Mouse (Mus musculus) forebrain, embryonic 12.5 days (tissue): Measurements from ENCODE around the gene Lrrc56. TPM values are rescaled to one million over a fixed set of nuclear protein-coding genes. Genes with fewer than 3 reads are reported as not detected.

ENCODE experiments used
- ATAC-seq: fragments of 200-750 bp; cut with Nextera tagmentation; 2 replicates; pipeline ENCODE4 v1.8.0; 2017; ENCODE audit warnings: moderate TSS enrichment; ENCODE audit not compliant: low FRiP score
- H3K27ac ChIP-seq: fragments of 300-500 bp; sonication (generic); 2 replicates; pipeline ENCODE4 v1.5.1; 2016; ENCODE audit warnings: mild to moderate bottlenecking
- H3K27me3 ChIP-seq: fragments of 300-500 bp; sonication (generic); 2 replicates; pipeline ENCODE4 v1.6.1; 2016; ENCODE audit warnings: mild to moderate bottlenecking
- H3K36me3 ChIP-seq: fragments of 300-500 bp; sonication (generic); replicated peaks from 2 replicates; pipeline ENCODE4 v1.6.1; 2016; ENCODE audit warnings: mild to moderate bottlenecking
- H3K4me1 ChIP-seq: fragments of 300-500 bp; sonication (generic); 2 replicates; pipeline ENCODE4 v1.6.1; 2016
- H3K4me2 ChIP-seq: fragments of 300-500 bp; sonication (generic); 2 replicates; pipeline ENCODE4 v1.6.1; 2016; ENCODE audit warnings: mild to moderate bottlenecking, moderate library complexity
- H3K4me3 ChIP-seq: fragments of 300-500 bp; sonication (generic); replicated peaks from 2 replicates; pipeline ENCODE4 v1.5.1; 2016; ENCODE audit warnings: mild to moderate bottlenecking
- H3K9ac ChIP-seq: fragments of 300-500 bp; sonication (generic); 2 replicates; pipeline ENCODE4 v1.6.1; 2016; ENCODE audit warnings: mild to moderate bottlenecking
- H3K9me3 ChIP-seq: fragments of 300-500 bp; sonication (generic); 2 replicates; pipeline ENCODE4 v1.6.1; 2016
- WGBS: fragments of 180-500 bp; shearing (Covaris S2); methylation state at CpG from one replicate; pipeline ENCODE4 v1.1.7; 2016; 5-methylcytosine and 5-hydroxymethylcytosine counted together
- polyA plus RNA-seq: library from polyadenylated mRNA; unstranded; fragments of >200 nt; fragmentation: Nextera tagmentation; extraction: Ambion mirVana; gene quantifications from 2 replicates; pipeline ENCODE4 v1.2.1, GENCODE M21; 2016

Gene Lrrc56
- polyA plus RNA-seq, 1 experiment from 2014 or later = 14.2 TPM

DNA sequence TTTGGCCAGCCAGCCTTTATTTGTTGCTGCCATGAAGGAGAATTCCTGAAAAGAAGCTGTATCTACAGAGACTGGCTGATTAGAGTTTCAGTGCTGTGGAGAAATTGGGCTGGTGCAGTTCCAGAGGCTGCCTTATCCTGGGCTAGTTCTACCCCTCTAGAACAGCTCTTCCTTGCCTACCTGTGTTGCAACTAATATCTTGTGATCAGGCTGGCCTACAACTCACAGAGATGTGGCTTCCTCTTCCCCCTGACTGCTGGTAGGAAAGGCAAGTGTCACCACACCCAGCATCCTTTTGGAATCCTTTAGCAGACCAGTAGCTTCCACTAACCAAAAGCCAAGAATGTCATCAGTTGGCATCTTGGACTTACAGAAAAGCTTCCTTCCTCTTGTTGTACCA, 24.1 kb upstream of the Lrrc56 start:
- Histone ChIP-seq H3K4me1 (peaks cover 22% of the 10 kb centered on the region), H3K27me3 (0 out of 2 replicates have a peak, but pooled peaks cover 7% of the 10 kb centered on the region), H3K9me3 (no peaks in the 10 kb centered on the region), H3K27ac (no peak overlapping the region), H3K9ac (no peak overlapping the region), H3K4me3 (no peak overlapping the region), H3K4me2 (no peak overlapping the region), H3K36me3 (0 out of 2 replicates have a peak, but pooled peaks cover 6% of the 10 kb centered on the region)
- no peak for ATAC-seq

DNA sequence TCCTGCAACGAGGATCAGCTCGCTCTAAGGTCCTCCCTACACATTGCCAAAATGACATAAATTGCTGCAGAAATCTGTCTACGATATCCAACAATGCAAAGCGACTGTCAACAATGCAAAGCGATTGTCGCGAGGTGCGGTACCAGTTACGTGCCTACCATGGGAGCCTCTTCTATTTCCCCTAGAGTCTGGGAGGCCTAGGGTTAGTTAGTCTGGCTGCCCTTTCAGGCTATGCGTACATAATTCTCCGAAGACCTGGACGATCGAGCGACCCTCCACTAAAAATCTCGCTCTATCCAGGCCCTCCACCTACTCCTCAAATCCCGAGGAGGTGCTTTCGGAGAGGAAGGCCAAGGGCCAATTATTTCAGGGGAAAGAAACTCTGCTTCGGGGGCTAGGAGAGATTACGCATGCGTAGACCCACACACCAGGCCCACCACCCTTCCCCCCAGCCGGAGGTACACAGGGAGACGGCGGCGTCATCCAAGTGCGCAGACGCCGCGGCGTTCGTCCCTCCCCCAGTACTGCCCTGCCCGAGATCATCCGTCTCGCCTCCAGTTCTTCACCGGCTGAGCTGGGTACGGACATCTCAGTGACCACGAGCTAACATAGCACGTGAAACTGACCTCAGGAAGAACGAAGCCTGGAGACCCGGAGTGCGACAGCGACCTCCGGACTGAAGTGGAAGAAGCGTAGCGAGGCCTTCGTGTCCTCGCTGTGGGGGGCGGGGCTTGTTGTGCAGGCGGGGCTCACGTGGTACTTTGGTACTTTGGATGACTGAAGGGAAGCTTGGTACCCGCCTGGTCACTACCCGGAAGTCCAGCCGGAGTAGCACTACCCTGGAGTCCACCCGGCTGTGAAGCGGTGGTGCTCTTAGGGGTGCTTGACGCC, 21.6 kb upstream of the Lrrc56 start, which contains the start of gene Rnh1:
Gene Rnh1 (minus strand): TSS at position 742 of the 891 bp plus-strand sequence.
- ATAC-seq = peak; percentile 98

GRCm38 (mm10) chr7:141173323-141173850, 20.6 kb upstream of the Lrrc56 start:
- H3K4me1 ChIP-seq = peaks cover 14% of the 10 kb centered on the region
- ATAC-seq = no peak
- H3K9me3 ChIP-seq = no peaks in the 10 kb centered on the region
- H3K36me3 ChIP-seq = no peaks in the 10 kb centered on the region
- H3K4me3 ChIP-seq = peak overlapping the region; percentile 54
- H3K9ac ChIP-seq = no peak overlapping the region; the same call in 1 of the 2 replicates
- H3K4me2 ChIP-seq = peak overlapping the region; percentile 62
- H3K27ac ChIP-seq = no peak overlapping the region
- 93% methylated on average over 5 of the region's 5 CpGs for WGBS
- 0 out of 2 replicates have a peak, but pooled peaks cover 3% of the 10 kb centered on the region for H3K27me3 ChIP-seq

More for the DNA sequence above, 21.6 kb upstream of the Lrrc56 start, which contains the start of gene Rnh1:
- Histone ChIP-seq H3K27ac (peak within 1 kb of the TSS; percentile 93), H3K4me3 (peak within 1 kb of the TSS; percentile 54), H3K4me1 (peaks cover 22% of the 10 kb centered on the region), H3K9ac (peak within 1 kb of the TSS; percentile 69), H3K27me3 (0 out of 2 replicates have a peak, but pooled peaks cover 7% of the 10 kb centered on the region), H3K36me3 (no peaks in the 10 kb centered on the region), H3K9me3 (no peaks in the 10 kb centered on the region), H3K4me2 (peak within 1 kb of the TSS; percentile 62)
- WGBS = 3% methylated on average over 55 of the region's 55 CpGs

DNA sequence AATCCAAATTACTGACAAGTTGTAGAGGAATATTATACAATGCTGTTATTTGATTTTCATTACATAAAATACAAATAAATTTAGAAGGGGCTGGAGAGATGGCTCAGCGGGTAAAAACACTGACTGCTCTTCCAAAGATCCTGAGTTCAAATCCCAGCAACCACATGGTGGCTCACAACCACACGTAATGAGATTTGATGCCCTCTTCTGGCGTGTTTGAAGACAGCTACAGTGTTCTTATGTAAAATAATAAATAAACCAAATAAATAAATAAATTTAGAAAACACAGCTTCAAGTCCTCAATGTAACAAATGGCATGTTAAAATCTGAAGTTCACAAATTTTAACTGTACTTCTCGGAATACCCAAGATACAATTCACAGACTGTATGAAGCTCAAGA, 18.9 kb upstream of the Lrrc56 start:
- Histone ChIP-seq H3K27ac (no peak overlapping the region), H3K27me3 (peaks cover 4% of the 10 kb centered on the region; the same call in 1 of the 2 replicates), H3K9ac (no peak overlapping the region), H3K36me3 (no peaks in the 10 kb centered on the region), H3K4me2 (no peak overlapping the region), H3K9me3 (no peaks in the 10 kb centered on the region), H3K4me1 (peaks cover 7% of the 10 kb centered on the region; the same call in 1 of the 2 replicates), H3K4me3 (no peak overlapping the region)
- WGBS = 87% methylated on average over 4 of the region's 4 CpGs
- ATAC-seq = no peak

- H3K27ac ChIP-seq = no peak overlapping the region
- no peak overlapping the region for H3K4me3 ChIP-seq
- H3K27me3 ChIP-seq = peaks cover 4% of the 10 kb centered on the region; the same call in 1 of the 2 replicates
- no peak for ATAC-seq
- peaks cover 7% of the 10 kb centered on the region; the same call in 1 of the 2 replicates for H3K4me1 ChIP-seq
- 3% methylated on average over 8 of the region's 8 CpGs for WGBS
- H3K4me2 ChIP-seq = no peak overlapping the region
- no peaks in the 10 kb centered on the region for H3K9me3 ChIP-seq
- no peak overlapping the region for H3K9ac ChIP-seq
- no peaks in the 10 kb centered on the region for H3K36me3 ChIP-seq
Observed at GRCm38 (mm10) chr7:141176173-141176572, 17.8 kb upstream of the Lrrc56 start.

DNA sequence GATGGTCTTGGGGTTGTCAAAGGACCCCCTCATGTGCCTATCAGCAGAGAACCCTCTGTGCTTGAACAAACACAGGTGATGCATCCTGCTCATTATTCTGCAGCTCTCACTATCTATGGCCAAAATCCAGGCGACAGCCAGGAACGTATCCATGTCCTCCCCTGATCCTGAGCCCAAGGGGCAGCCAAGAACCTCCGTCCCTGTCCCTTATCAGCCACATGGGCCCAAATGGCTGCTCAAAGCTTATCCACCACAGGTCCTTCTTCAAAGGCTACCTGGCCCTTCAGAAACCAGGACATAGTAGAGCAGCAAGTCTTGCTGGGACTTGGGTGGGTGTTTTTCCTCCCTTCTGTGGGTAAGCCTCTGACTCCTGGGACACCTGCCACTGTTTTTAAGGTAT, 5.8 kb upstream of the Lrrc56 start:
- no peaks in the 10 kb centered on the region for H3K27me3 ChIP-seq
- peaks cover 38% of the 10 kb centered on the region for H3K36me3 ChIP-seq
- H3K4me2 ChIP-seq = no peak overlapping the region
- no peak for ATAC-seq
- WGBS = 89% methylated on average over 3 of the region's 3 CpGs
- H3K27ac ChIP-seq = no peak overlapping the region
- H3K9ac ChIP-seq = no peak overlapping the region
- H3K9me3 ChIP-seq = no peaks in the 10 kb centered on the region
- no peak overlapping the region for H3K4me3 ChIP-seq
- H3K4me1 ChIP-seq = peaks cover 17% of the 10 kb centered on the region

- no peak overlapping the region for H3K4me2 ChIP-seq
- peaks cover 38% of the 10 kb centered on the region for H3K36me3 ChIP-seq
- H3K9me3 ChIP-seq = no peaks in the 10 kb centered on the region
- no peaks in the 10 kb centered on the region for H3K27me3 ChIP-seq
- H3K27ac ChIP-seq = no peak overlapping the region
- no peak for ATAC-seq
- H3K4me1 ChIP-seq = peaks cover 19% of the 10 kb centered on the region
- WGBS = 90% methylated on average over 3 of the region's 3 CpGs
- no peak overlapping the region for H3K9ac ChIP-seq
- no peak overlapping the region for H3K4me3 ChIP-seq
Observed at GRCm38 (mm10) chr7:141188733-141189132, 5.2 kb upstream of the Lrrc56 start.

GRCm38 (mm10) chr7:141190220-141190619, 3.7 kb upstream of the Lrrc56 start:
- H3K27ac ChIP-seq = no peak overlapping the region
- H3K4me3 ChIP-seq = no peak overlapping the region
- no peaks in the 10 kb centered on the region for H3K27me3 ChIP-seq
- H3K36me3 ChIP-seq = peaks cover 38% of the 10 kb centered on the region
- H3K4me2 ChIP-seq = no peak overlapping the region
- H3K9me3 ChIP-seq = no peaks in the 10 kb centered on the region
- no peak for ATAC-seq
- peaks cover 23% of the 10 kb centered on the region for H3K4me1 ChIP-seq
- no peak overlapping the region for H3K9ac ChIP-seq
- 96% methylated on average over 3 of the region's 3 CpGs for WGBS

DNA sequence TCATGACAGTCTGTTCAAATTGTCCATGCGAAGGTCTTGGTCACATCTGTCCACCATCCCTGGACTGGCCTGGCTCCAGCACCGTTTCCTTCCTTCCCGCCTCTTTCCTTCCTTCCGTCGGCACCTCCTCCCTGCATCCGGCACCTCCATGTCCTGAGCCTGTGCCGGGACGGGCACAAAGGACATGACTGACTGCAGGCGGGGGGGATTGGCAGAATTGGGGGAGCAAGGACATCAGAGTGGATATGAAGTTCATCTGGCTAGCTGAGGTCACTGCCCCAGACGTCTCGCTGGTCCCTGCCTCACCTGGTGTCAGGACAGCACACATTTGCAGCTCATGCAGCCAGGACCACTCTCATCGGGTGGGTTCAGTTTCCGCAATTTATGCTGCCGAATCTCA, 2.9 kb upstream of the Lrrc56 start:
- Histone ChIP-seq H3K9me3 (no peaks in the 10 kb centered on the region), H3K4me2 (no peak overlapping the region), H3K9ac (no peak overlapping the region), H3K36me3 (peaks cover 38% of the 10 kb centered on the region), H3K27me3 (no peaks in the 10 kb centered on the region), H3K4me1 (peaks cover 29% of the 10 kb centered on the region), H3K27ac (no peak overlapping the region), H3K4me3 (no peak overlapping the region)
- no peak for ATAC-seq
- 94% methylated on average over 14 of the region's 14 CpGs for whole genome bisulfite sequencing

DNA sequence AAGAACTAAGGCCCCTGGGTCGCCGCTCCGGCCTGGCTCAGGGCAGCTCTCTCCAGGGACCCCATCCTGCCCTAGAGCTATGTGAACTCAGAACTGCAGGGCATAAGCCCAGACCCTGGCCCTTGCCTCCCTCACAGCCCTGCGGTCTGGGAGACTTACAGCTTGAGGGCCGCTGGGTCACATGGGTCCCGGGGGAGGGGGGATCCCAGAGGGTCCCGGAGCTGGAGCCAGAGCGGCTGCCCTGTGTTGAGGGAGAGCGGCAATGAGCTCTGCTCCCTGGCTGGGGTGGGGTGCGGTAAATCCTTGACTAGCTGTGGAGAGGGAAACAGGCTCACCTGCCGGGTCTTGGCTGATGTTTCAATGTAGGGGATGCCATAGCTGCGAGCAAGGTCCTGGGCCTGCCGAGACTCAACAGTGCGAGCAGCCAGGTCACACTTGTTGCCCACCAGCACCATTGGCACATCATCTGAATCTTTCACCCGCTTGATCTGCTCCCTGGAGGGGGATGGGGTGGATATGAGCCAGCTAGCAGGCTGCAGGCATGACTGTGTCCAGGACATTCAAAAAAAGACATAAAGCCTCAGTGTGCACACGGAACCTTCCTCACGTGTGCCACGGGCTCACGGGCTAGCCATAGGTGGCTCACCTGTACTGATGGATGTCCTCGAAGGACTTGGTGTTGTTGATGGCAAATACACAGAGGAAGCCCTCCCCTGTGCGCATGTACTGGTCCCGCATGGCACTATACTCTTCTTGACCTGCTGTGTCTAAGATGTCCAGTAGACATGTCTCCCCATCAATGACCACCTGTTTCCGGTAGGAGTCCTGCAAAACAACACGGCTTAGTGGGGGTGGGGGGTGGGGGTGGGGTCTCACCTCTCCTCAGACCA, 1.9 kb upstream of the Lrrc56 start:
- peaks cover 29% of the 10 kb centered on the region for H3K4me1 ChIP-seq
- no peaks in the 10 kb centered on the region for H3K27me3 ChIP-seq
- ATAC-seq = no peak
- WGBS = 91% methylated on average over 24 of the region's 24 CpGs
- no peak overlapping the region for H3K27ac ChIP-seq
- H3K9me3 ChIP-seq = no peaks in the 10 kb centered on the region
- 0 out of 2 replicates have a peak overlapping the region, but pooled peaks have one; percentile 4 for H3K9ac ChIP-seq
- peaks cover 38% of the 10 kb centered on the region for H3K36me3 ChIP-seq
- peak overlapping the region; percentile 96 for H3K4me3 ChIP-seq
- peak overlapping the region; percentile 91 for H3K4me2 ChIP-seq

GRCm38 (mm10) chr7:141192776-141193347, 1.1 kb upstream of the Lrrc56 start:
- H3K4me2 ChIP-seq = peak overlapping the region; percentile 91
- H3K4me3 ChIP-seq = peak overlapping the region; percentile 96
- no peaks in the 10 kb centered on the region for H3K9me3 ChIP-seq
- peaks cover 29% of the 10 kb centered on the region for H3K4me1 ChIP-seq
- no peaks in the 10 kb centered on the region for H3K27me3 ChIP-seq
- H3K36me3 ChIP-seq = peaks cover 38% of the 10 kb centered on the region
- H3K9ac ChIP-seq = peak overlapping the region; percentile 94
- ATAC-seq = no peak
- H3K27ac ChIP-seq = no peak overlapping the region
- WGBS = 25% methylated on average over 12 of the region's 12 CpGs
